Comparison of ENCODE assay signal across 18 mouse cellular contexts in the genomic region with DNA sequence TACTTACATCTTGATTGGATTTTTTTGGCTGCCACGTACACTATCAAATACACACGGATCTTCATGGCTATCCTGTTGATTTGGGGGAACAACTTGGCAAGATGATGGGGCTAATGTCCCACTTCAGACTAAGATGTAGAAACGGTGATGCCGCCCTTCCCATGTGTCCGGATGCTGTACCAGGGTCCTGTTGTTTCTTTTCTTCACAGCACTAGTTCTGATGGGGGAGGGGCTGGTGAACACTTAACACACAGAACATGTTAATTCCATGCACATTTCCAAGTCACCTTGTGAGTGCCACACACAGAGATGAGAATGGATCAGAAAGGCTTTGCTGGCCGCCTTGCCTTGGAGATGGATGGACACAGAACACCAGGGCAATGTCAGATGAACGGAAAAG. TPM values are rescaled to one million over a fixed set of nuclear protein-coding genes. Genes with fewer than 3 reads are reported as not detected.
"Had no signal": no experiment of that assay in that cellular context is flagged by ENCODE, and none has a peak within 500 bp of the region (broad histone marks: within the 10 kb centered on the region; RNA-seq: fewer than 3 reads in every experiment).

No protein-coding gene starts in this region.

- H3K27me3 ChIP-seq: neural tube, embryonic 13.5 days; neural tube, embryonic 15.5 days had no signal

- H3K4me3 ChIP-seq: midbrain, embryonic 10.5 days; midbrain, embryonic 12.5 days; myocyte; neural tube, embryonic 13.5 days; neural tube, embryonic 15.5 days had no signal

- H3K9ac ChIP-seq: lung, embryonic 14.5 days; midbrain, embryonic 12.5 days; neural tube, embryonic 13.5 days; neural tube, embryonic 15.5 days had no signal

- H3K36me3 ChIP-seq: midbrain, embryonic 10.5 days; midbrain, embryonic 12.5 days; neural tube, embryonic 13.5 days; neural tube, embryonic 15.5 days had no signal

- H3K9me3 ChIP-seq: midbrain, embryonic 10.5 days; midbrain, embryonic 12.5 days; neural tube, embryonic 13.5 days; neural tube, embryonic 15.5 days had no signal

- H3K27ac ChIP-seq: midbrain, embryonic 10.5 days; midbrain, embryonic 12.5 days; neural tube, embryonic 13.5 days; neural tube, embryonic 15.5 days had no signal

- DNase-seq: lung, embryonic 14.5 days; lung, postnatal 10 days; lung, postnatal 4 days; midbrain, embryonic 14.5 days; retina, postnatal 1 day; right cerebral cortex, adult 18-20 months; right cerebral cortex, postnatal 25 days; right cerebral cortex, postnatal 4 days; spleen, adult 18-20 months; thymus, adult 18-20 months; thymus, postnatal 14 days; thymus, postnatal 36 days had no signal

RNA-seq across cellular contexts. Expression of a gene that starts 56.5 kb away (rescaled TPM):
- total RNA-seq: megakaryocyte-erythroid progenitor cell, adult 5-6 weeks had no signal
